Mouse (Mus musculus): ENCODE data around the gene Lman1l. TPM values are rescaled to one million over a fixed set of nuclear protein-coding genes. Genes with fewer than 3 reads are reported as not detected.

The Lman1l gene
- total RNA-seq, 2 experiments from 2014 or later: not detected

- H3K4me3 ChIP-seq: no peak overlapping the region
- TF ChIP-seq CTCF (IDR thresholded peaks at IDR 0.05): no peak
- intact Hi-C loops (cut with DNase I): loop anchor here (5.0 kb wide), 3 partner anchors 64 to 341 kb away; partner anchors contain the start of gene Cox5a
- DNase-seq (ENCODE audit: extremely low spot score in 1 of 2, low spot score in 2 of 2): no peak
- no peak overlapping the region for H3K27ac ChIP-seq
These were observed 36.2 kb upstream of the Lman1l start for GRCm38 (mm10) chr9:57656631-57657350.

- H3K4me3 ChIP-seq: no peak overlapping the region
- intact Hi-C loops (cut with DNase I): loop anchor here (1.0 to 5.0 kb wide), 5 partner anchors 26 to 342 kb away; partner anchors contain the start of gene Cox5a
- TF ChIP-seq CTCF (IDR thresholded peaks at IDR 0.05): peak; percentile 96
- 0 out of 2 replicates have a peak overlapping the region, but pooled peaks have one; percentile 2 for H3K27ac ChIP-seq
- DNase-seq (ENCODE audit: extremely low spot score in 1 of 2, low spot score in 2 of 2): peak; percentile 88 to 94
These were observed 35.2 kb upstream of the Lman1l start for GRCm38 (mm10) chr9:57655749-57656148.

DNA sequence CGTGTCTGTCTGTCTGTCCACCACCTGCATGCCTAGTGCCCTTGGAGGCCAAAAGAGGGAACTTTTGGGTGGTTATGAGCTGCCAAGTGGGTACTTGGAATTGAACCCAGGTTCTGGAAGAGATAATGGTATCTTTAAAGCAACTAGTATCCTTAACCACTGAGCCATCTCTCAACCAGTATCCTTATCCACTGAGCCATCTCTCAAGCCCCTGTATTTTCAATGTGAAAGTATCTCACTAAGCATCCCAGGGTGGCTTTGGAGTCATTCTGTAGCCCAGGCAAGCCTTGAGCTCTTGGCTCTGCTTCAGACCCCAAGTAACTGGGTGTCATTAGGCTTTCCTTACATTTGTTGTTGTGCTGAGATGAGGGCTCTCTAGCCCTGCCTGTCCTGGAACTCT lies 34.4 kb upstream of the Lman1l start:
- no peak for DNase-seq (ENCODE audit: extremely low spot score in 1 of 2, low spot score in 2 of 2)
- Histone ChIP-seq H3K4me3 (no peak overlapping the region), H3K27ac (no peak overlapping the region)
- TF ChIP-seq CTCF (IDR thresholded peaks at IDR 0.05): no peak
- intact Hi-C loops (cut with DNase I): loop anchor here (1.0 to 5.0 kb wide), 5 partner anchors 26 to 342 kb away; partner anchors contain the start of gene Cox5a

DNA sequence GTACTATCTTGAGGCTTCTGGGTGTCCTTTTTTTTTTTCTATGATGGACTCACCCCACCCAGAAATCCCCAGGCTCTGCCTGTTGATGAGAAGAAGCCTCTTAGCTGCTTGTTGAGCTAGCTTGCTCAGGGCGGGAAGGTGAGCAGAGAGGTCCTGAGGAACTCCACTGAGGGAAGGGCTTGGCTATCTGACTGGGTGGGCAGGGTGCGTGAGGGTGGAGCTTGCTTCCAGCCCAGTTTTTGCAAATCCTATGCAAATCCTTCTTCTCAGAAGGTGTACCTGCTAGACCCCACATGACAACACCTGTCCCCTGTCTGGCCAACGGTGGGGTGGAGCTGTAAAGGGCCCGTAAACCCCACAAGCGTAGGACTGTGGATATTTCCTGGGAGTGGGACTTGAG lies 32.7 kb upstream of the Lman1l start, which contains the start of gene Csk:
TSS of gene Csk (minus strand) at position 349 of the 400 bp plus-strand sequence.
- Histone ChIP-seq H3K4me3 (no peak within 1 kb of the TSS), H3K27ac (no peak within 1 kb of the TSS)
- intact Hi-C loops (cut with DNase I): no loop called here
- TF ChIP-seq CTCF (IDR thresholded peaks at IDR 0.05): no peak
- DNase-seq (ENCODE audit: extremely low spot score in 1 of 2, low spot score in 2 of 2): no peak

DNA sequence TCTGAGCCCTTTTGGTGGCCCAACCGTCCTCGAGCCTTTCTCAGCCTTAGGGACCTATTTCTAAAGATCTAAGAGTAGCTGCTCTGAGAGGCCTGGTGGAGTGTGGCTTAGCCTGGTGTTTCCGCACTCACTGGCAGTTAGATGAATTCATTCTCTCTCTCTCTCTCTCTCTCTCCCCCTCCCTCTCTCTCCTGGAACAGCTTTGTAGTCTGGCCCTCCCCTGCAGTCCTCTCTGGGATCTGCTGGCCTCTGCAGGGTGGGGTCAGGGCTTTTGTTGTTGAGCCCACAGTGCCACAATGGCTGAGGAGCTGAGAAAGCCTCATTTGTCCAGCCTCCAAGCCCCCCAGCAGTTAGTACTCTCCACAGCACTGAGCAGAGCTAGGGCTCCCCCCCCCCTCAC lies 32.3 kb upstream of the Lman1l start:
- H3K27ac ChIP-seq: no peak overlapping the region
- TF ChIP-seq CTCF (IDR thresholded peaks at IDR 0.05): no peak
- intact Hi-C loops (cut with DNase I): no loop called here
- DNase-seq (ENCODE audit: extremely low spot score in 1 of 2, low spot score in 2 of 2): no peak
- no peak overlapping the region for H3K4me3 ChIP-seq

GRCm38 (mm10) chr9:57652351-57652750 lies 31.8 kb upstream of the Lman1l start:
- no peak for DNase-seq (ENCODE audit: extremely low spot score in 1 of 2, low spot score in 2 of 2)
- Histone ChIP-seq H3K4me3 (no peak overlapping the region), H3K27ac (no peak overlapping the region)
- intact Hi-C loops (cut with DNase I): no loop called here
- no peak for TF ChIP-seq CTCF (IDR thresholded peaks at IDR 0.05)

- intact Hi-C loops (cut with DNase I): no loop called here
- no peak for DNase-seq (ENCODE audit: extremely low spot score in 1 of 2, low spot score in 2 of 2)
- no peak overlapping the region for H3K4me3 ChIP-seq
- no peak overlapping the region for H3K27ac ChIP-seq
- no peak for TF ChIP-seq CTCF (IDR thresholded peaks at IDR 0.05)
These were observed 30.3 kb upstream of the Lman1l start for GRCm38 (mm10) chr9:57650786-57651311.

GRCm38 (mm10) chr9:57650130-57650785 lies 29.7 kb upstream of the Lman1l start:
- TF ChIP-seq CTCF (IDR thresholded peaks at IDR 0.05): no peak
- no peak for DNase-seq (ENCODE audit: extremely low spot score in 1 of 2, low spot score in 2 of 2)
- intact Hi-C loops (cut with DNase I): no loop called here
- no peak overlapping the region for H3K4me3 ChIP-seq
- no peak overlapping the region for H3K27ac ChIP-seq

- DNase-seq (ENCODE audit: extremely low spot score in 1 of 2, low spot score in 2 of 2): no peak
- H3K4me3 ChIP-seq: no peak overlapping the region
- TF ChIP-seq CTCF (IDR thresholded peaks at IDR 0.05): no peak
- intact Hi-C loops (cut with DNase I): no loop called here
- no peak overlapping the region for H3K27ac ChIP-seq
These were observed 26.9 kb upstream of the Lman1l start for GRCm38 (mm10) chr9:57647286-57648108.

DNA sequence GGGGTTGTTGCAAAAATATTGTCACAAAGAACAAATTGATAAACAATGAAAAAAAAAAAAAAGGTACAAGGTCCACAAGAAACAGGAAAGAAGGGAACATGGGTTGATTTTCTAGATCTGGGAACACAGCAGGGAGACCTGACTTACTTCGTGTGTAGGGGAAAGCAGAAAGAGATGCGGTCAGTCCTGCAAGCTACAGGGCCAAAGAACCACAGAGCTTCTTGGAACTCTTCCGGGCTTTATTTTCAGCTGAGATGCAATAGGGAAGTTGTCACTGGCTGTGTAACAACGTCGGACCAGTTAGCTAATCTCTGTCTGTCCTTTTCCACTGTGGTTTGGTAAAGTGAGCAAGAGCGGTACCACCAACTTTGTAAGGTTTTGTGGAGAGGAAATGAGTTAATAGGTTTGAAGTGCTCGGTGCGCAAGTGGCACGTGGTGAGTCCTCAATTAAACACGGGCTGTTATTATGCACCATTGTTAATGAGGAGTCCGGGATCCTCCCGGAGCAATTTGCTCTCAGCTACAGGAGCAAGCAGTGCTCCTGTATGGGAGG lies 26.1 kb upstream of the Lman1l start:
- TF ChIP-seq CTCF (IDR thresholded peaks at IDR 0.05): no peak
- intact Hi-C loops (cut with DNase I): no loop called here
- H3K27ac ChIP-seq: no peak overlapping the region
- DNase-seq (ENCODE audit: extremely low spot score in 1 of 2, low spot score in 2 of 2): no peak
- H3K4me3 ChIP-seq: no peak overlapping the region

Measured in left cerebral cortex, adult 2 months (tissue).